In the genomic region with DNA sequence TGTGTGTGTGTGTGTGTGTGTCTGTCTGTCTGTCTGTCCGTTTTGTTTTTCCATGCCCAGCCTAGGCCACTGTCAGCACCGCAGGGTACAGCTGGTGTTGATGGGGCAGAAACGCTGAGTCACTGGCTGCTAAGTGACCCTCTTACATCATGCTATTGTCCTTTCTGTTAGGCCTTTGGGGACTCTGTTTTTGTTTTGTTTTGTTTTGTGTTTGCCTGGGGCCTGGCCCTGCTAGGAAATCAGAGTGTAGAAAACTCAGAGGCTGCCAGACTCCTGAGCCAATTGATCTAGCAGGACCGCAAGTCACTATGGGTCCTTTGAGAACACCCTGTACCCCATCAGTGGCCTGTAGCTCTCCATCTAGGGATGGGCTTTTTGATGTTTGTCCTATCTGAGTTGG, we compare ENCODE assay signal across 12 mouse cellular contexts. TPM values are rescaled to one million over a fixed set of nuclear protein-coding genes. Genes with fewer than 3 reads are reported as not detected.
DNase-seq lines count a peak whose midpoint lies in the region; TF ChIP-seq lines count a peak whose summit lies in the region.
"Had no signal": no experiment of that assay in that cellular context is flagged by ENCODE, and none has a peak within 500 bp of the region (broad histone marks: within the 10 kb centered on the region; RNA-seq: fewer than 3 reads in every experiment).

No protein-coding gene starts in this region.

- no peak for TF ChIP-seq CTCF in layer of hippocampus, adult 2 months (conservative IDR thresholded peaks at IDR 0.05)
- TF ChIP-seq CTCF in cortical plate, adult 2 months (IDR thresholded peaks at IDR 0.05; ENCODE audit: extremely low read depth, insufficient read depth, low read length) = no peak
- TF ChIP-seq CTCF in cerebellum, adult 2 months (IDR thresholded peaks at IDR 0.05; ENCODE audit: borderline replicate concordance, insufficient read depth, low read depth, low read length) = no peak

- peak; percentile 39 for DNase-seq in adrenal gland, postnatal 14 days
- DNase-seq in adrenal gland, postnatal 4 days (ENCODE audit: low spot score in 2 of 2) = no peak
- DNase-seq in layer of hippocampus, adult 2 months (ENCODE audit: low spot score in 2 of 2) = no peak
- no peak for DNase-seq in layer of hippocampus, postnatal 25 days (ENCODE audit: extremely low spot score in 1 of 2, low spot score in 1 of 2)
- DNase-seq in lung, postnatal 14 days = peak; percentile 13
- no peak for DNase-seq in cerebellum, adult 2 months
- no peak for DNase-seq in cerebellum, adult 11-12 months
- DNase-seq: B cell, adult 2 months; cerebellum, postnatal 14 days had no signal

- H3K4me1 ChIP-seq in cortical plate, adult 2 months (ENCODE audit: control insufficient read depth, insufficient read depth, low read length) = no peaks in the 10 kb centered on the region
- H3K4me1 ChIP-seq in cerebellum, adult 2 months (ENCODE audit: control insufficient read depth, insufficient read depth, low read length) = no peaks in the 10 kb centered on the region; the same call in 1 of the 2 replicates

- no peak for TF ChIP-seq POLR2A in cortical plate, adult 2 months (IDR thresholded peaks at IDR 0.05; ENCODE audit: extremely low read depth, insufficient read depth, low read length)
- TF ChIP-seq POLR2A in cerebellum, adult 2 months (IDR thresholded peaks at IDR 0.05; ENCODE audit: borderline replicate concordance, insufficient read depth, low read length) = no peak

- no peak overlapping the region for H3K4me3 ChIP-seq in layer of hippocampus, adult 2 months
- no peak overlapping the region for H3K4me3 ChIP-seq in cortical plate, adult 2 months (ENCODE audit: insufficient read depth, low read length)
- no peak overlapping the region for H3K4me3 ChIP-seq in cerebellum, adult 2 months (replicated peaks; ENCODE audit: insufficient read depth, low read depth, low read length)
- H3K4me3 ChIP-seq: lung, embryonic 15.5 days; neural tube, embryonic 15.5 days had no signal

- H3K27ac ChIP-seq in layer of hippocampus, adult 2 months = peak overlapping the region; percentile 49
- peak overlapping the region; percentile 51; the same call in 1 of the 2 replicates for H3K27ac ChIP-seq in cortical plate, adult 2 months (ENCODE audit: insufficient read depth, low read length)
- no peak overlapping the region for H3K27ac ChIP-seq in cerebellum, adult 2 months (ENCODE audit: insufficient read depth, low read length)
- H3K27ac ChIP-seq: lung, embryonic 15.5 days; neural tube, embryonic 15.5 days had no signal

- 57% methylated on average over 4 of the region's 4 CpGs for WGBS in cerebellum, adult 2 months

- no peaks in the 10 kb centered on the region for H3K27me3 ChIP-seq in cerebellum, adult 2 months (ENCODE audit: control insufficient read depth, insufficient read depth, low read length)
- H3K27me3 ChIP-seq: lung, embryonic 15.5 days; neural tube, embryonic 15.5 days had no signal

RNA-seq across cellular contexts. Expression of gene Ahctf1, which starts 59.9 kb away (rescaled TPM):
- 39.6 and 40.4 TPM in 2 replicates for total RNA-seq in adrenal gland, postnatal 14 days (2021)
- 10 to 100 TPM; 33.7 to 41.5 TPM for total RNA-seq in adrenal gland, postnatal 4 days (2021)
- total RNA-seq in layer of hippocampus, adult 2 months (2021) = 10 to 100 TPM; 40.0 to 41.8 TPM
- 10 to 100 TPM; 32.4 to 34.2 TPM for total RNA-seq in layer of hippocampus, postnatal 25 days (2021)
- polyA plus RNA-seq in cortical plate, adult 2 months (2012; rRNA removed) = 26.2 and 27.1 TPM in 2 replicates
- 31.9 and 34.4 TPM in 2 replicates for polyA plus RNA-seq in cerebellum, adult 2 months (2012; rRNA removed)

Comparison
In these comparisons a context has a peak if more than half of its experiments do, and no peak if none do; other contexts are left out.
1. DNase-seq: peak in adrenal gland, postnatal 14 days (single experiment) and lung, postnatal 14 days (single experiment); none in adrenal gland, postnatal 4 days (0 of 2), layer of hippocampus, adult 2 months (0 of 2), layer of hippocampus, postnatal 25 days (0 of 2), cerebellum, adult 2 months (0 of 2) and cerebellum, adult 11-12 months (single experiment).